Mouse (Mus musculus) bone marrow, adult 2 months (tissue): ENCODE measurements around the gene Hs3st6.

ENCODE experiments used
- CTCF ChIP-seq: fragments of 200-500 bp; IDR thresholded peaks from 2 replicates; pipeline ENCODE4 v1.5.1; 2011; ENCODE audit warnings: low read length, control low read depth; ENCODE audit not compliant: control insufficient read depth, insufficient read depth
- POLR2A ChIP-seq: fragments of 200-500 bp; IDR thresholded peaks from 2 replicates; pipeline ENCODE4 v1.6.1; 2011; ENCODE audit warnings: low read depth, mild to moderate bottlenecking, control low read depth, low read length, borderline replicate concordance; ENCODE audit not compliant: control insufficient read depth

DNA sequence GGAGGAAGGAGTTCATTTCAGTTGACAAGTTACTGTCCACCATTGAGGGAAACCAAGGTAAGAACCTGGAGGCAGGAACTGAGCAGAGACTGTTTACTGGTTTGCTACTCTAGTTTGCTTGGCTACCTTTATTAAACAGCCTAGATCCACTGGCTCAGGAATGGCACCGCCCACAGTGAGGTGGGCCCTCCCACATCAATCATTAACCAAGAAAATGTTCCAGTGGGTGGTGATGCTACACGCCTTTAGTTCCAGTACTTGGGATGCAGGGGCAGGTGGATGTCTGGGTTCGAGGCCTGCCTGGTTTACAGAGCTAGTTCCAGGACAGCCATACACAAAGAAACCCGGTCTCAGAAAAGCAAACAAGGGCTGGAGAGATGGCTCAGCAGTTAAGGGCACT lies 14.6 kb upstream of the Hs3st6 start:
- TF ChIP-seq POLR2A: no peak
- TF ChIP-seq CTCF: no peak
